Mouse (Mus musculus) kidney, adult 11 months (tissue): Measurements from ENCODE around the gene 1700028P14Rik.

ENCODE experiments used
- DNase-seq: peaks from one replicate; pipeline ENCODE4 v3.0.0; 2022

The 1700028P14Rik gene

GRCm38 (mm10) chr19:23594950-23595349, 57.7 kb downstream of the 1700028P14Rik start:
- DNase-seq = no peak

- DNase-seq = no peak
These were observed 73.8 kb downstream of the 1700028P14Rik start for GRCm38 (mm10) chr19:23578606-23579355.

- DNase-seq = no peak
These were observed 75.9 kb downstream of the 1700028P14Rik start for GRCm38 (mm10) chr19:23576685-23577084.

GRCm38 (mm10) chr19:23563693-23564092, 88.9 kb downstream of the 1700028P14Rik start:
- no peak for DNase-seq

GRCm38 (mm10) chr19:23562588-23562987, 90.0 kb downstream of the 1700028P14Rik start:
- no peak for DNase-seq

- no peak for DNase-seq
These were observed 90.6 kb downstream of the 1700028P14Rik start for GRCm38 (mm10) chr19:23562061-23562460.

GRCm38 (mm10) chr19:23553450-23553849, 99.2 kb downstream of the 1700028P14Rik start:
- DNase-seq = no peak

GRCm38 (mm10) chr19:23545604-23546003, 107.0 kb downstream of the 1700028P14Rik start:
- no peak for DNase-seq

- no peak for DNase-seq
These were observed 109.2 kb downstream of the 1700028P14Rik start for GRCm38 (mm10) chr19:23543244-23544004.

- no peak for DNase-seq
These were observed 109.9 kb downstream of the 1700028P14Rik start for GRCm38 (mm10) chr19:23542759-23543158.

GRCm38 (mm10) chr19:23535700-23536099, 116.9 kb downstream of the 1700028P14Rik start:
- no peak for DNase-seq

- no peak for DNase-seq
These were observed 120.7 kb downstream of the 1700028P14Rik start for GRCm38 (mm10) chr19:23531899-23532298.

GRCm38 (mm10) chr19:23523711-23524110, 128.9 kb downstream of the 1700028P14Rik start:
- peak; percentile 8 for DNase-seq

GRCm38 (mm10) chr19:23521831-23522230, 130.8 kb downstream of the 1700028P14Rik start:
- no peak for DNase-seq

GRCm38 (mm10) chr19:23521071-23521470, 131.5 kb downstream of the 1700028P14Rik start:
- no peak for DNase-seq

GRCm38 (mm10) chr19:23520629-23521028, 132.0 kb downstream of the 1700028P14Rik start:
- no peak for DNase-seq

- DNase-seq = no peak
These were observed 134.1 kb downstream of the 1700028P14Rik start for GRCm38 (mm10) chr19:23518477-23518876.

- no peak for DNase-seq
These were observed 141.3 kb downstream of the 1700028P14Rik start for GRCm38 (mm10) chr19:23511303-23511702.
